Comparison of ENCODE assay signal across 1 mouse cellular context in the genomic region with DNA sequence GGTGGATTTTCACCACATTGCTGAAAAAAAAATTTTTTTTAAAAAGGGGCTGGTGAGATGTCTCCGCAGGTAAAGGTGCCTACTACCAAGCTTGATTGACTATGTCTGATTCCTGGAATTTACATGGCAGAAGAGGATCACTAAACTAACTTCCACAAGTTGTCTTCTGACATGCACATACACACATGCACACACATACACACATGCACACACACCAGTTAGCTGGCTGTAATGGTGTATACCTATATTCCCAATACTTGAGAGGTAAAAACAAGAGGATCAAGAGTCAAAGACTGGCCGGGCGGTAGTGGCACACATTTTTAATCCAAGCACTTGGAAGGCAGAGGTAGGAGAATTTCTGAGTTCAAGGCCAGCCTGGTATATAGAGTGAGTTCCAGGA.
TF ChIP-seq lines count a peak whose summit lies in the region.

No protein-coding gene starts in this region.

TF ChIP-seq in MEL, 35 proteins besides CTCF, POLR2A, EP300 and RAD21:
- TF ChIP-seq MYB (IDR thresholded peaks at IDR 0.05; ENCODE audit: low read depth, low read length) (no peak), NELFE (IDR thresholded peaks at IDR 0.05; ENCODE audit: low read depth, low read length) (no peak), MAFK (IDR thresholded peaks at IDR 0.05; ENCODE audit: borderline replicate concordance, low read depth, low read length) (no peak), USF1 (IDR thresholded peaks at IDR 0.05; ENCODE audit: low read depth, low read length) (no peak), POLR2AphosphoS2 (IDR thresholded peaks at IDR 0.05; ENCODE audit: low read length) (no peak), MAZ (IDR thresholded peaks at IDR 0.05; ENCODE audit: low read depth, low read length) (no peak), ETS1 (IDR thresholded peaks at IDR 0.05; ENCODE audit: low read depth, low read length) (no peak), MXI1 (IDR thresholded peaks at IDR 0.05; ENCODE audit: low read depth, low read length) (no peak), GABPA (IDR thresholded peaks at IDR 0.05; ENCODE audit: low read depth, low read length) (no peak), KAT2A (conservative IDR thresholded peaks at IDR 0.05; ENCODE audit: low read depth, low read length) (no peak), SMC3 (IDR thresholded peaks at IDR 0.05; ENCODE audit: low read depth, low read length) (no peak), POLR2AphosphoS5 (IDR thresholded peaks at IDR 0.05; ENCODE audit: borderline replicate concordance, low read depth, low read length) (no peak), UBTF (IDR thresholded peaks at IDR 0.05; ENCODE audit: borderline replicate concordance, insufficient read depth, low read depth, low read length) (no peak), TCF12 (IDR thresholded peaks at IDR 0.05; ENCODE audit: low read depth, low read length) (no peak), MAX (IDR thresholded peaks at IDR 0.05; ENCODE audit: low read length) (no peak), MYC (IDR thresholded peaks at IDR 0.05; ENCODE audit: low read depth, low read length) (no peak), BHLHE40 (IDR thresholded peaks at IDR 0.05; ENCODE audit: borderline replicate concordance, low read depth, low read length) (no peak)
